Mouse (Mus musculus): ENCODE measurements around the gene Hdac9. TPM values are rescaled to one million over a fixed set of nuclear protein-coding genes. Genes with fewer than 3 reads are reported as not detected.

Gene Hdac9
- polyA plus RNA-seq, 1 experiment from 2014 or later, result 13.6 TPM

DNA sequence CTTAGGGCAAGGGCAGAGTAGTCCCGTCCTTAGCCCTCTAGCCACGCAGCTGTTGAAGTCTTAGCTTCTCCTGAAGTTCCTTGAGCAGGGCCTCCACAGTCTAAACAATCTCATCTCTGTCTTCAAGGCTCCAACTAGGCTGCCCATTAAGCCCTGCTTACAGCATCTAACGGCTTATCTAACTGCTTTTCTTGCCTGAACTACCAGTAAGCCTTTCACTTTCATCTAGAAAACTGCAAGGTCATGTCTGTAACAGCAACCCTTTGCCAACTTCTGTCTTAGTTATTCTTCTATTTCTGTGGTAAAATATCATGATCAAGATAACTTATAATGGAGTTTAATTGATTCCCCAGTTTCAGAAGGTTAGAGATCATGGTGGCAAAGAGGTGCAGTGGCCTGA, 704.7 kb downstream of the Hdac9 start:
- H3K27me3 ChIP-seq (replicated peaks; ENCODE audit: control insufficient read depth, insufficient read depth, low read length), result no peaks in the 10 kb centered on the region
- no peak overlapping the region for H3K27ac ChIP-seq (ENCODE audit: low read length)
- no peak overlapping the region for H3K4me2 ChIP-seq (ENCODE audit: low read length)
- WGBS, result 75% methylated on average over 3 of the region's 3 CpGs
- no peak overlapping the region for H3K4me3 ChIP-seq (replicated peaks; ENCODE audit: low read length)
- ATAC-seq, result no peak
- no peaks in the 10 kb centered on the region for H3K9me3 ChIP-seq (ENCODE audit: control insufficient read depth, low read length)
- H3K4me1 ChIP-seq (replicated peaks; ENCODE audit: control insufficient read depth, insufficient read depth, low read length), result no peaks in the 10 kb centered on the region
- no peaks in the 10 kb centered on the region for H3K36me3 ChIP-seq (ENCODE audit: control insufficient read depth, insufficient read depth)
- H3K9ac ChIP-seq (replicated peaks; ENCODE audit: low read depth, low read length), result no peak overlapping the region

DNA sequence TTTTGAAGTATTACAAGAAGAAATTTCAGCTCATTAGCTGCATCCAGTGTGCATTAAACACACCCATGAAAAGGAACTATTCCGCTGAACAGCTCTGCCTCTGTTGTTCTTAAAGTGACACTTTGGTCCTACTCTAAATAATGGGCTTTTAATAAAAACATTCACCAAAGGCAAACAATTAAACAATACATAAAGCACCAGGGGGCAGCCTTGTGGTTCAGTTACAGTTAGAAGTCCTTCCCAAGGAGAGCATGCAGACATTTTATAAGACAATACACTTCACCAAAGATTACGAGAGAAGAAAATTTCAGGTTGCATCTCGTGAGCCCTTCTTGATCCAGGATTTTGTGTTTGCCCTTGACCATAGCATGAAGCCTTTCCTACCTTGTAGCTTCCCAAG, 715.4 kb downstream of the Hdac9 start:
- 49% methylated on average over 3 of the region's 3 CpGs for WGBS
- H3K9me3 ChIP-seq (ENCODE audit: control insufficient read depth, low read length), result no peaks in the 10 kb centered on the region
- no peaks in the 10 kb centered on the region for H3K4me1 ChIP-seq (replicated peaks; ENCODE audit: control insufficient read depth, insufficient read depth, low read length)
- H3K36me3 ChIP-seq (ENCODE audit: control insufficient read depth, insufficient read depth), result no peaks in the 10 kb centered on the region
- H3K27ac ChIP-seq (ENCODE audit: low read length), result no peak overlapping the region
- no peaks in the 10 kb centered on the region for H3K27me3 ChIP-seq (replicated peaks; ENCODE audit: control insufficient read depth, insufficient read depth, low read length)
- H3K9ac ChIP-seq (replicated peaks; ENCODE audit: low read depth, low read length), result no peak overlapping the region
- ATAC-seq, result no peak
- H3K4me3 ChIP-seq (replicated peaks; ENCODE audit: low read length), result no peak overlapping the region
- no peak overlapping the region for H3K4me2 ChIP-seq (ENCODE audit: low read length)

DNA sequence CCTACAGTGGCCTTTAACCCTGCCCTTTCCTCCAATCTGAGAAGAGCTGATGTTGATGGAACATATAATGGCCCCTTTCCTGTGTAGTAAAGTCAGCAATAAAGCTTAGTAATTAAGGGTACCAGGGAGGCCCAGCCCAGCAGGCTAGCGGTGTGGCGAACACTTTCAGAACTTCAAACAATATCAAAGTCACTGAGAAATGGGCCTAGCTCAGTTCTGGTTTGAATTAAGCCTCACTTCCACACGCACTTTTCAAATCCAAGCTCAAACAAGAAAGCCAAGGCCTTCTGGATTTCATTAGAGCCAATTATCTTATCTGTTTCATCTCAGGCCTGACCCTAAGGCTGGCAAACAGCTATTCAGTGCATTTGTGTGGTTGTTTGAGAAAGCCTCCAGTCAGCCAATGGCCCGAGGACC, 716.9 kb downstream of the Hdac9 start:
- no peaks in the 10 kb centered on the region for H3K4me1 ChIP-seq (replicated peaks; ENCODE audit: control insufficient read depth, insufficient read depth, low read length)
- no peaks in the 10 kb centered on the region for H3K9me3 ChIP-seq (ENCODE audit: control insufficient read depth, low read length)
- WGBS, result 22% methylated on average over 4 of the region's 4 CpGs
- H3K27me3 ChIP-seq (replicated peaks; ENCODE audit: control insufficient read depth, insufficient read depth, low read length), result no peaks in the 10 kb centered on the region
- H3K4me3 ChIP-seq (replicated peaks; ENCODE audit: low read length), result no peak overlapping the region
- H3K27ac ChIP-seq (ENCODE audit: low read length), result no peak overlapping the region
- no peak for ATAC-seq
- no peak overlapping the region for H3K4me2 ChIP-seq (ENCODE audit: low read length)
- H3K36me3 ChIP-seq (ENCODE audit: control insufficient read depth, insufficient read depth), result no peaks in the 10 kb centered on the region
- H3K9ac ChIP-seq (replicated peaks; ENCODE audit: low read depth, low read length), result no peak overlapping the region

DNA sequence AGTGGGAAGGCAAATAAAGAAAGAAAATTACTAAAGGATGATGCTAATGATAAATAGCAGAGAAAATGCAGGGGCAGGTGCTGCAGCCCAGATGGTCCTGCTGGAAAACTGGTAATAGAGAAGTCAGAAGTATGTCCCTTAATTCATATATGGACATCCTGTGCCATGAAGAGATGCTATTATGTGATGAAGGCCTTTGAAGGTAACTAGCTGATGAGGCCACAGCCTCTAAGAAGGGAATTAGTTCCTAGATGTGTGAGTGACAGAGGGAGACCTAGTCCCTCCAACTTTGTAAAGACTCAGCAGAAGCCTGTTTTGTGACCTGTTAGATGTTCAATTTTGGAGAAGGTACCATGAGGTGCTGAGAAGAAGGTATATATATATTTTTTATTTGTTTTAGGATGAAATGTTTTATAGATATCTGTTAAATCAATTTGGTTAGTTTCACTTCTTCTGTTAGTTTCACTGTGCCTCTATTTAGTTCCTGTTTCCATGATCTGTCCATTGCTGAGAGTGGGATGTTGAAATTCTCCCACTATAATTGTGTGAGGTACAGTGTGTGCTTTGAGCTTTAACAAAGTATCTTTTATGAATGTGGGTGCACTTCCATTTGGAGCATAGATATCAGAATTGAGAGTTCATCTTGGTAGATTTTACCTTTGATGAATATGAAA, 721.6 kb downstream of the Hdac9 start:
- Histone ChIP-seq H3K4me1 (replicated peaks; ENCODE audit: control insufficient read depth, insufficient read depth, low read length) (no peaks in the 10 kb centered on the region), H3K27me3 (replicated peaks; ENCODE audit: control insufficient read depth, insufficient read depth, low read length) (no peaks in the 10 kb centered on the region), H3K4me2 (ENCODE audit: low read length) (no peak overlapping the region), H3K9ac (replicated peaks; ENCODE audit: low read depth, low read length) (no peak overlapping the region), H3K27ac (ENCODE audit: low read length) (no peak overlapping the region), H3K9me3 (ENCODE audit: control insufficient read depth, low read length) (no peaks in the 10 kb centered on the region), H3K4me3 (replicated peaks; ENCODE audit: low read length) (no peak overlapping the region), H3K36me3 (ENCODE audit: control insufficient read depth, insufficient read depth) (no peaks in the 10 kb centered on the region)
- no peak for ATAC-seq

DNA sequence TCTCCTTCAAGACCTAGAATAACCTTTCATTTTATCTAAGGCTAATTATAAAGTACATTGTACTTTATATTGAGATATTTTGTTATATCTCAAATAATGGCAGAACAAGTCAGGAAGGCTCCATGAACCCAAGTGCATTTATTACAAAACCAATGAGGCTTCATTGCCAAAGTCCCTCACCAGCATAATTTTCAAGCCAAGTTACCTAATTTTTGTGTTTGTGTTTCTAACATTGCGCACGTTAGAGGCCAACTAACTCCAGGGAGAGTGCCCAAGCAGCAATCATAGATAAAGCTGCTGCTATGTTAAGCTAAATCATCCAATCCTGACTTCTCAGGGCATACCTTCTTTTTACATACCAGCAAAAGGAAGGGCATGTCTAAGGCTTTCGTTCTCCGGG, 722.8 kb downstream of the Hdac9 start:
- Histone ChIP-seq H3K27ac (ENCODE audit: low read length) (no peak overlapping the region), H3K9ac (replicated peaks; ENCODE audit: low read depth, low read length) (no peak overlapping the region), H3K4me3 (replicated peaks; ENCODE audit: low read length) (no peak overlapping the region), H3K27me3 (replicated peaks; ENCODE audit: control insufficient read depth, insufficient read depth, low read length) (no peaks in the 10 kb centered on the region), H3K9me3 (ENCODE audit: control insufficient read depth, low read length) (no peaks in the 10 kb centered on the region), H3K4me1 (replicated peaks; ENCODE audit: control insufficient read depth, insufficient read depth, low read length) (no peaks in the 10 kb centered on the region), H3K4me2 (ENCODE audit: low read length) (no peak overlapping the region), H3K36me3 (ENCODE audit: control insufficient read depth, insufficient read depth) (no peaks in the 10 kb centered on the region)
- no peak for ATAC-seq
- 93% methylated on average over 4 of the region's 4 CpGs for WGBS

DNA sequence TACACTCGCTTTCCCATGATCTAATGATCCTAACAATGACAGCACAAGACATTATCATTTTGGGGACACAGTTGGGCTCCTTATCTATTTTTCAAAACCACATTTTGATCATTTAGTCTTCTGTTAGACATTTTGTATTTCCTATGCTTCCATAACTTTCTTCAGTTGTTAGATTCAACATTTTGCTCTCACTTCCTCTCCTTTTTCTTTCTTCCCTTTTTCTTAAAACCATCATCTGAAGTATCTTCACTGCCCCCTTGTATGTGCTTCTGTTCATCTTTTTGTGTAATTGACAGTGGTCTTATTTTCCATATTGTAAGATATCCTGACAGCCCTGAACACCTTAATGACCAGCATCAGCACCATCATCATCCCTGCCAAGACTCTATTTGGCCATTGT, 725.6 kb downstream of the Hdac9 start:
- no peak for ATAC-seq
- no peak overlapping the region for H3K4me3 ChIP-seq (replicated peaks; ENCODE audit: low read length)
- H3K9ac ChIP-seq (replicated peaks; ENCODE audit: low read depth, low read length), result no peak overlapping the region
- no peak overlapping the region for H3K4me2 ChIP-seq (ENCODE audit: low read length)
- H3K9me3 ChIP-seq (ENCODE audit: control insufficient read depth, low read length), result no peaks in the 10 kb centered on the region
- 95% methylated on average over 1 of the region's 1 CpGs for WGBS
- H3K27me3 ChIP-seq (replicated peaks; ENCODE audit: control insufficient read depth, insufficient read depth, low read length), result no peaks in the 10 kb centered on the region
- no peaks in the 10 kb centered on the region for H3K4me1 ChIP-seq (replicated peaks; ENCODE audit: control insufficient read depth, insufficient read depth, low read length)
- no peaks in the 10 kb centered on the region for H3K36me3 ChIP-seq (ENCODE audit: control insufficient read depth, insufficient read depth)
- no peak overlapping the region for H3K27ac ChIP-seq (ENCODE audit: low read length)

DNA sequence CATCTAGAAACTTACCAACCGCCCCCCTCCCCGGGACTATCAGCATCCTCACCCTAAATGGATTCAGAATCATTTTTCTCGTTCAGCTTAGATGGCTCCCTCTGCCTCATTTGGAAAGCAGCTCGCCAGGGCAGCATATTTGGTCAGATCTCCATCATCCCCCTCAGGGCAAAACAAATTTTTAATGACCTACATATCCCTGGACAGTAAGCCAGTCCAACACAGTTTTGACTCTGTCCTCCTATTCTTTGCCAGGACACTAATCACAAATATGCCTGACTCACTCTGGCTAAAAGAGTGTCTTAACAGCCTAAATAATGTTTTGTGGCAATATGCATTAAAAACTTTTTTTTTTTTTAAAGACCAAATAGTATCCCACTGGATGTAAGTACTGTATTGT, 738.0 kb downstream of the Hdac9 start:
- Histone ChIP-seq H3K4me3 (replicated peaks; ENCODE audit: low read length) (no peak overlapping the region), H3K36me3 (ENCODE audit: control insufficient read depth, insufficient read depth) (no peaks in the 10 kb centered on the region), H3K9ac (replicated peaks; ENCODE audit: low read depth, low read length) (no peak overlapping the region), H3K4me2 (ENCODE audit: low read length) (no peak overlapping the region), H3K9me3 (ENCODE audit: control insufficient read depth, low read length) (no peaks in the 10 kb centered on the region), H3K27ac (ENCODE audit: low read length) (no peak overlapping the region), H3K27me3 (replicated peaks; ENCODE audit: control insufficient read depth, insufficient read depth, low read length) (no peaks in the 10 kb centered on the region), H3K4me1 (replicated peaks; ENCODE audit: control insufficient read depth, insufficient read depth, low read length) (no peaks in the 10 kb centered on the region)
- WGBS, result 80% methylated on average over 4 of the region's 4 CpGs
- no peak for ATAC-seq

DNA sequence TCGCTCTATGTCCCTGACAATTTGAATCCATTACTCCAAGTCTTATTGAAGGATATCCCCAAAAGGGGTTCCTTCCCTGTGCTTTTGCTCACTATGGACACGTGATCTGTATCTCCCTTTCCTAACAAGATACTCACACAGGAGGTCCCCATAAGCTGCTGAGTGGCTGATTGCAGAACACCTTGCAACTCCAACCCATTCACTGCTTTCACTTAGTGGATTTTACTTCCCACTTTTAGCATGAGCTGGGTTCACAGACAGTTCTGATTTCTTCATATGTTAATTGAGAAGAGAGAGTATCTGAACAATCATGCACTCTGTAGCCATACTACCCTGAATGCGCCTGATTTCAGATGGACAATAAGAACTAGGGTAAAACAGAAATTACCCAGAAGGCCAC, 740.1 kb downstream of the Hdac9 start:
- no peak for ATAC-seq
- H3K27ac ChIP-seq (ENCODE audit: low read length), result no peak overlapping the region
- H3K4me2 ChIP-seq (ENCODE audit: low read length), result no peak overlapping the region
- no peak overlapping the region for H3K9ac ChIP-seq (replicated peaks; ENCODE audit: low read depth, low read length)
- H3K4me3 ChIP-seq (replicated peaks; ENCODE audit: low read length), result no peak overlapping the region
- WGBS, result 96% methylated on average over 3 of the region's 3 CpGs
- no peaks in the 10 kb centered on the region for H3K9me3 ChIP-seq (ENCODE audit: control insufficient read depth, low read length)
- no peaks in the 10 kb centered on the region for H3K27me3 ChIP-seq (replicated peaks; ENCODE audit: control insufficient read depth, insufficient read depth, low read length)
- no peaks in the 10 kb centered on the region for H3K36me3 ChIP-seq (ENCODE audit: control insufficient read depth, insufficient read depth)
- no peaks in the 10 kb centered on the region for H3K4me1 ChIP-seq (replicated peaks; ENCODE audit: control insufficient read depth, insufficient read depth, low read length)

DNA sequence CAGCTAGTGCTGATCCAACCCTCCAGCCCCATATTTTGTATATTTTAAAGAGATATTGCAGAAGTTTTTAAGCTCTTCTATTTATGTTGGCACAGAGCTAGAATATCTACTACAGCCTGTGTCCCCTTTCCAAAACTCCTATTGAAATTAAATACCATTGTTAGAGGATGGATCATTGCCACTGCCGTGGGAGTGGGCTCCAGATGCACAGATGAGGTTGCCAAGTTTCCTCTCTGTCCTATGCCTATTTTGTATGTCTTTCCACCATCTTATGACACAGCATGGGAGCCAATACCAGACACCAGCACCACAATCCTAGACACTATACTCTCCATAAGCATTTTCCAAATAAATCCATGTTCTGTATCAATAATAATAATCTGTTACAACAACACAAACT, 743.9 kb downstream of the Hdac9 start:
- WGBS, result 48% methylated on average over 1 of the region's 1 CpGs
- no peak for ATAC-seq

DNA sequence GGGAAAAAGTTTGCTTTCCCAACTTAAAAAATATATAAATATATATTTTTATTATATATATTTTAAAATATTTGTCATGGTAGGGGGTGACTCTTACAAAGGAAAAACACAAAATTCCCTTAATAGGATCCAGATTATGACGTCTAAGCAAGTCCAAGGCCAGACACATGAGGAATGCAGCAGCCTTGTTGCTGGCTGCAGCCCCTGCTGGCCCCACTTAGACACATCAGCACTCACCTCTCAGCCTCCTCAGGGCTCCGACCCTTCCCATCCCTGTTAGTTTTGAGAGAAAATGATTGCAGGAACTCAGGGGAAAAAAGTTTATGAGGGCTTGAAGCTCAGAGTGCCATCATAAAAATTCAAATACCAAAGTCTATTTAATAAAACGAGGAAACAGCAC, 746.3 kb downstream of the Hdac9 start:
- H3K9me3 ChIP-seq (ENCODE audit: control insufficient read depth, low read length), result no peaks in the 10 kb centered on the region
- no peaks in the 10 kb centered on the region for H3K27me3 ChIP-seq (replicated peaks; ENCODE audit: control insufficient read depth, insufficient read depth, low read length)
- H3K4me3 ChIP-seq (replicated peaks; ENCODE audit: low read length), result no peak overlapping the region
- ATAC-seq, result no peak
- no peak overlapping the region for H3K4me2 ChIP-seq (ENCODE audit: low read length)
- no peak overlapping the region for H3K9ac ChIP-seq (replicated peaks; ENCODE audit: low read depth, low read length)
- no peaks in the 10 kb centered on the region for H3K36me3 ChIP-seq (ENCODE audit: control insufficient read depth, insufficient read depth)
- no peak overlapping the region for H3K27ac ChIP-seq (ENCODE audit: low read length)
- 83% methylated on average over 3 of the region's 3 CpGs for WGBS
- peaks cover 3% of the 10 kb centered on the region; the same call in 1 of the 2 replicates for H3K4me1 ChIP-seq (replicated peaks; ENCODE audit: control insufficient read depth, insufficient read depth, low read length)

More for the DNA sequence above, 743.9 kb downstream of the Hdac9 start:
- H3K27ac ChIP-seq (ENCODE audit: low read length), result no peak overlapping the region
- no peaks in the 10 kb centered on the region for H3K4me1 ChIP-seq (replicated peaks; ENCODE audit: control insufficient read depth, insufficient read depth, low read length)
- no peaks in the 10 kb centered on the region for H3K27me3 ChIP-seq (replicated peaks; ENCODE audit: control insufficient read depth, insufficient read depth, low read length)
- H3K4me2 ChIP-seq (ENCODE audit: low read length), result no peak overlapping the region
- no peak overlapping the region for H3K4me3 ChIP-seq (replicated peaks; ENCODE audit: low read length)
- no peaks in the 10 kb centered on the region for H3K9me3 ChIP-seq (ENCODE audit: control insufficient read depth, low read length)
- H3K9ac ChIP-seq (replicated peaks; ENCODE audit: low read depth, low read length), result no peak overlapping the region
- no peaks in the 10 kb centered on the region for H3K36me3 ChIP-seq (ENCODE audit: control insufficient read depth, insufficient read depth)

All from forebrain, embryonic 16.5 days (tissue).